Mouse (Mus musculus): Measurements from ENCODE around the gene Ism2. TPM values are rescaled to one million over a fixed set of nuclear protein-coding genes. Genes with fewer than 3 reads are reported as not detected.
"Not testable (repeated sequence)": the region's sequence is repeated elsewhere in the genome, so short reads cannot be mapped to it uniquely, and the experiment has no call there.

The Ism2 gene
- total RNA-seq, 2 experiments from 2014 or later: 0.32 to 0.33 TPM

DNA sequence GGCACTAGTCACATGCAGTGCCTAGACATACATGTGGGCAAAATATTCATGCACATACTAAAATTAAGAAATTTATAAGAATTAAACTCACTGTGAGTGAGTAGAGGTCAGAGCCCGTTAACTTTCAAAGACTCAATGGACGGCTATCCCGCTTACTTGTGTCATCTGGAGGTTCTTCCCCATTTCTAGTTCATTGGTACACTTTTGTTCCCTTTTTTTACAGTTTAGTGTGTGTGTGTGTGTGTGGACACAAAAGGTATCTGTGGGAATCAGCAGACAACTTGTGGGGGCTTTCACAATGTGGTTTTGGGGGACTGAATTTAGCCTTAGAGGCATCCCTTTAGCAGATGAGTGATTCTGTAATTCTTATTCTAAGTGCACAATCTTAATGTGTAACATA is 25.9 kb upstream of the Ism2 start:
- no peak for TF ChIP-seq CTCF (conservative IDR thresholded peaks at IDR 0.05)

DNA sequence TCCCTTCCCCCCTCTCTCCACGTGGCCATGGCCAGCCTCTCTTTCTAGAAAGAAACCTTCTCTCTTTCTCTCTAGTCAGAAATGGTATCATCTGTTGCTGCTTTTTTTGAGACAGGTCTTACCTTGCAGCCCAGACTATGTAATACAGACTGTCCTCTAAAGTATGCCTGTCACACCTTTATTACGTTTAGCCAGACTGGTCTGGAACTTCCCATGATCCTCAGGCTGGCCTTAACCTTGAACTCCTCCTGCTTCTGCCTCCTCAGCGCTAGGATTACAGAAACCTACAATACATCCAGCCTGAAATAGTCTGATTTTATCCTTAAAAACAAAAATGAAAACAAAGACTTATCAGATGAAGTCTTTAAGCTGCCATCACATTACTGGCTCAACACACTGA is 19.7 kb upstream of the Ism2 start:
- H3K27ac ChIP-seq: no peak overlapping the region
- no peak for TF ChIP-seq CTCF (conservative IDR thresholded peaks at IDR 0.05)
- no peak for DNase-seq (ENCODE audit: low spot score in 2 of 2)
- no peak overlapping the region for H3K4me3 ChIP-seq

More for the DNA sequence above, 25.9 kb upstream of the Ism2 start:
- Histone ChIP-seq H3K27ac (no peak overlapping the region), H3K4me3 (no peak overlapping the region)
- DNase-seq (ENCODE audit: low spot score in 2 of 2): no peak

DNA sequence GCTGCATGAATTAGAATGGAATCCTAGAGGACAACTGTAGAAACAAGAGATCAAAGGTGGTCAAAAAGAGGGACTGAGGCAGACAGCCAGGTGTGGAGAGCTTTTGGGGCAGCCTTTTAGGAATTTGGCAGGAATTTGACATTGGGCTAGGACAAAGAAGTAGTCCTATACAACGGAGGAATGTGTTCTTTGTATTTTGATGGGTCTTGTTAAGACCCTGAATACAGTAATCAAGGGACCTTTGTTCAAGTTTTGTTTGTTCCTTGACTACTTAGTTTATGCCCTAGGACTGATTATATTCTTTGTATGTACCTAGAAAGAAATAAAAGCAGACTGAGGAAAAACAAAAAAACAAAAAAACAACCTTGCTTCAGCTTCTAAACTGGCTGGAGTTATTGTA is 18.4 kb upstream of the Ism2 start:
- DNase-seq (ENCODE audit: low spot score in 2 of 2): no peak
- H3K4me3 ChIP-seq: no peak overlapping the region
- no peak overlapping the region for H3K27ac ChIP-seq
- TF ChIP-seq CTCF (conservative IDR thresholded peaks at IDR 0.05): no peak

DNA sequence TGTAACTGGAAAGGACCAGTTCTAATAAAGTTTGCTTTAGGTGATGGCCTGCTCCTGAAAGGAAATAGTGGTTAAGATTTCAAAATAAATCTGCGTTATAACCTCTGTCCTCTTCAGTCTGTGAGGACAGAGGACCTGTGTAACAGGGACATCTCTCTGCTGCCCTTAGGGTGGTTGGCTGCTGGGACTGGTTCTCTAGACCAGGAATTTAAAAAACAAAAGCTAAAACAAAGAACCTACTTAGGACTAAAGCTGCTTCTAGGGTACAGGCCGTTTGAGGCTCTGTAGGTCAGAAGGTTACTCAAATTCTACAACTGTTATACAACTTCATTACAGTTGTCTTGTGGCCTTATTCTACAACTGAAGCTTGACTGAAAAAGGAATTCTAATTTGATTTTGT is 13.6 kb upstream of the Ism2 start:
- no peak for TF ChIP-seq CTCF (conservative IDR thresholded peaks at IDR 0.05)
- no peak overlapping the region for H3K4me3 ChIP-seq
- H3K27ac ChIP-seq: no peak overlapping the region
- no peak for DNase-seq (ENCODE audit: low spot score in 2 of 2)

DNA sequence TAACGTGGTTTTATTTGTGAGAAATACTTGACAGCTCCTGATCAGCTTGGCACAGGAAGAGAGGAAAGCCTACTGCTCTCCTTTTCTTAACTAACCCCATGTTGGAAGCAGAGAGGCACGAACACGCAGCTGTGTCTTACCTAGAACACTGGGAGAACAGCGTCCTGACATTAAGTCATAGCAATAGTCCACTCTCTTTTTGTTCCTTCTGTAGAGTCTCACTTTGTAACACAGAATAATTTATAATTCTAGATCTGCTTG is 7.0 kb upstream of the Ism2 start:
- H3K27ac ChIP-seq; H3K4me3 ChIP-seq; DNase-seq (ENCODE audit: low spot score in 2 of 2): not testable (repeated sequence)

DNA sequence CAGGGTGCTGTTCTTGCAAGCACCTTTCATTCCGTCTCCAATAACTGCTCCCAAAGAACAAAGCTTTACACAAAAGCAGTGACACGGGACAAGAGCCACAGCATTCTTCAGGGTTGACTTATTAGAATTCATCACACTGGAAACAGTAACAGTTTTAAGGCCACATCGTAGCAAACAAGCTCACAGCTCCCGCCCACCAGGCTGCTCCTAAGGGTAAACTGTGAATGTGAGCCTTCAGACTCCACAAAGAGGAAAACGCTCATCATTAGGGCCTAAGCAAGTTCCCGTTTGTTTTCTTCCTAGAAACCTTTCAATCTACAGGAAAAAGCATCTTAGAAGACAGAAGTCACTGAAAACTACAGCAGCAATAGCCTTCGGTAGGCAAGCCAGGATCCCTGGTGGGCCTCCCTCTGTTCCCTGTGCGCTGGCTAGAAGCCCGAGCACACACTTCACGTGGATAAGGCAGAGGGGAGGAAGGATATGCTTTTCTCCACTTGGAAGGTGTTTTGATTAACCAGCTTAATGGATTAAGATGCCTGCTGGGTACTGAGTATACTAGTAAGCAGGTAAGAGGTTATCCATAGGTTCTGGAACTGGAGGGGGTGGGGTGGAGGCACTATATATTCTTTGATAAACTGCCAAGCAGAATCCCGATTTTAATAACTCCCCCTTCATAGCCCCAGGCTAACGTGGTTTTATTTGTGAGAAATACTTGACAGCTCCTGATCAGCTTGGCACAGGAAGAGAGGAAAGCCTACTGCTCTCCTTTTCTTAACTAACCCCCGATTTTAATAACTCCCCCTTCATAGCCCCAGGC is 6.5 kb upstream of the Ism2 start:
- no peak overlapping the region for H3K4me3 ChIP-seq
- no peak for DNase-seq (ENCODE audit: low spot score in 2 of 2)
- no peak overlapping the region for H3K27ac ChIP-seq
- TF ChIP-seq CTCF (conservative IDR thresholded peaks at IDR 0.05): no peak

DNA sequence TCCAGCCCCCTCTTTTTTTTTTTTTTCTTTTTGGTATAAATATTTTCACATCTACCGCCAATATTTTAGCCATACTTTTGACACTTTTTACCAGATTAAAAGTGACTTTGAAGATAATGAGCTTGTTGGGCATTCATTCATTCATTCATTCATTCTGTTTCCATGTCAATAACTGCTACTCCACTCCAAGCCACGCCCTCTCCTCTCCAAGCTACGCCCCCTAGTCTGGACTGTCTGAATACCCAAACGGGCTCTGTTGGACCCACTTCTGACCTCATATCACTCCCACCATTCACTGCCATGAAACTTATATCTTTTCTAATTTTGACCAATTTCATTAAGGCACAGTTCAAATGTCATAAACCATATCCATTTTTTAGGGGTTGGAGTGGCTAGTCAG is 1.7 kb upstream of the Ism2 start:
- no peak overlapping the region for H3K27ac ChIP-seq
- DNase-seq (ENCODE audit: low spot score in 2 of 2): no peak
- no peak for TF ChIP-seq CTCF (conservative IDR thresholded peaks at IDR 0.05)
- no peak overlapping the region for H3K4me3 ChIP-seq

DNA sequence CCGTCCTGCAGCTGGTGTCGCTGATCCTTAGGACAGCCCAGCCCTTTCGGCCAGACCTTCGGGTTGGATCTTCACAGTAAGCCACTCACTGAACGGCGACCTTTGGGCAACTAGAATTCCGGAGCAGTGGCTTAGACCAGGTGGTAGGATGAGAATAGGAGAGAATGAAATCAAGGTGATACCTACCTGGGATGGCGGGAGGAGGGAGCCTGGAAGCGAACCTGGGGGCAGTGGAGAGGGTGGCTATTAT is 861 bp upstream of the Ism2 start:
- Histone ChIP-seq H3K4me3 (peak overlapping the region; percentile 66), H3K27ac (no peak overlapping the region)
- TF ChIP-seq CTCF (conservative IDR thresholded peaks at IDR 0.05): no peak
- no peak for DNase-seq (ENCODE audit: low spot score in 2 of 2)

DNA sequence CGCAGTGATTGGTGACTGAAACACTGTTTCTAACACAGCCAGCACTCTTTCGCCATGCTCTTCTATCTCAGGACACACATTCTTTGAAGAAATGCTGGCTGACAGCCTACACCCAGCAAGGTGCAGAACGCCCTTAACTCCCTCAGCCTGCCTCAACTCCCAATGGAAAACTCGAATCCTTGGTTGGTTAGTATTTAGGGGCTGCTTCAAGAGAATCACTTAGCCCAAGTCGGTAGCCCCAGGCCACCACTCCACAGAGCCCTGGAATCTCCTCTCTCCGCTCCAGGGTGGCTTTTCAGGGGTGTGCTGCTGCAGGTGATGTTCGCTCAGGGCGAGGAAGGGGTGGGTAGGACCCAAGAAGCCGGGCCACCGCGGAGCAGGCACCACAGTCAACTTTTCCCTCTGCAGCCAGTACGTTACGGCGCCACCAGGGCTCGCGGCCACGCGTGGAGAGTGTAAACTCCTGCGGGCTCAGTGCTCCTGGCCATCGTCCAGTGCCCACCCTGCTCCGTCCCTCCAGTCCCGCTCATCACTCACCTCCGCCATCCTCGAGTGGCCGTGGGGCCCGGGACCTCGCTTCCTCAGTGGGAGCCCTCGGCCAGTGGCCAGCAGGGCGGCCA is 358 bp downstream of the Ism2 start:
- DNase-seq (ENCODE audit: low spot score in 2 of 2): no peak
- peak; percentile 46 for TF ChIP-seq CTCF (conservative IDR thresholded peaks at IDR 0.05)
- Histone ChIP-seq H3K4me3 (peak overlapping the region; percentile 66), H3K27ac (no peak overlapping the region)

DNA sequence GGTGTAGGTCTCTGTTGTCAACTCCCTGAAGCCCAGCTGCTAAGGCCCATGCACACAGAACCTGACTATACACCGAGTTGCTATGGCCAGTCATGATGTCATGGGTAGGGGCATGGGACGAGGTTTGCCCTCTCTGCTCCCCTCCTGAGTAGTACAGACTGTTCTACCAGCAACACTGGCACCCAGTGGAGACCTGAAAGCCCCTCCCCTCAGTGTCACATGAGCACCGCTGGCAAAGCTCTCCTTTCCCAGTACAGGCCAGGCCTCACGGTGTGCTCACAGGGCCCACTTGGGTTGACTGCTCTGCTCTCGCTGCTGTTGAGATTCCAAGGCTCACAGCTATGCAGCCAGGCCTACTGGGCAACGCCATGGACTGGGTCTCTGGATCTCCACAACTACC is 5.6 kb downstream of the Ism2 start:
- Histone ChIP-seq H3K27ac (no peak overlapping the region), H3K4me3 (no peak overlapping the region)
- TF ChIP-seq CTCF (conservative IDR thresholded peaks at IDR 0.05): no peak
- no peak for DNase-seq (ENCODE audit: low spot score in 2 of 2)

DNA sequence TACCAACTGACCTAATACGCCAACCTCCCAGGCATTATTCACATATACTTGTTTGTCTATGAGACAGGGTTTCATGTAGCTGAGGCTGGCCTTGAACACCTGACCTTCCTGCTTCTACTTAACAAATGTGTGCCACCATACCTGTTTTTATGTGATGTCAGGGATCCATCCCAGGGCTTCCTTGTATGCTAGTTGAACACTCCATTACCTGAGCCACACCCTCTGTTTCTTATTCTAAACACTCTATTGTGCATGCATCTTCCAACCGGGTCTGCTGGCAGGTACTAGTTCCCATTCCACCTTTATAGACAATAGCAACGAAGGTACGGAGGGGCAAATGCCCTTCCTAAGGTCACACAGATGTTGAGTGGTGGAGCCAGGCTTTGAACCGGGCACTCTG is 10.4 kb downstream of the Ism2 start:
- no peak for TF ChIP-seq CTCF (conservative IDR thresholded peaks at IDR 0.05)
- DNase-seq (ENCODE audit: low spot score in 2 of 2): no peak
- Histone ChIP-seq H3K27ac (no peak overlapping the region), H3K4me3 (no peak overlapping the region)

DNA sequence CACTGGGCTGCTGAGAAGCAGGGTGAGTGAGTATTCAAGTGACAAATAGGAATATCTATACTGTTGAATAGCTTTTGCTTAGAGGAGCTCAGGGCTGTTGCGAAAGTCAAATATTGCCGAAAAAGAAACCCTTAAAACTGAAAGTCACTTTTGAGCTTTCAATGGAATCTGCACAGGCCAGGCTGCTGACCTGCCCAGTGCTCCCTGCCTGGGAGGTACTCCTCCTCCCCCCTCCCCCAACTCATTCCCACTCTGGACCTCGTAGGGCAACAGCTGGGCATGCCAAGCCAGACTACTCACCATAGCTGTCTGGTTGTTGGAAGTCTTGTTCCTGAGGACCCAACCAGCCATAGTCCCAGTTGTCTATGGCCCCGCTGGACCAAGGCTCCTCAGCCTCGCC is 14.8 kb downstream of the Ism2 start:
- H3K27ac ChIP-seq: no peak overlapping the region
- DNase-seq (ENCODE audit: low spot score in 2 of 2): no peak
- no peak for TF ChIP-seq CTCF (conservative IDR thresholded peaks at IDR 0.05)
- H3K4me3 ChIP-seq: no peak overlapping the region

DNA sequence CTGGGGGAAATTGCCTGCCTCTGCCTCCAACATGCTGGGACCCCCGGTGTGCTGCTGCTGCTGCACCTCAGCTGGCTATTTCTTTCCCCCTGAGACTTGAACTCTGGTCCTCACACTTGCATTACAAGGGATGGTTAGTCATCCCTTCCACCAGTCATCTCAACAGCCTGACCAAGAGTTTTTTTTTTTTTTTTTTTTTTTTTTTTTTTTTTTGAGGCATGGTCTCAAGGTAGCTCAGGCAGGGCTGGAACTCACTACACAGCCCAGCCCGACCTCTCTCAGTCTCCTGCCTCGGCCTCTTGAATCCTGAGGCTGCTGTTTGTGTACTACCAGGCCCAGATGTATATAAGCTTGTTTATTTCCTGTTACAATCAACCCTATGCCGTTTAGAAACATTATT is 15.2 kb downstream of the Ism2 start:
- no peak for DNase-seq (ENCODE audit: low spot score in 2 of 2)
- TF ChIP-seq CTCF (conservative IDR thresholded peaks at IDR 0.05): no peak
- Histone ChIP-seq H3K4me3 (no peak overlapping the region), H3K27ac (no peak overlapping the region)

DNA sequence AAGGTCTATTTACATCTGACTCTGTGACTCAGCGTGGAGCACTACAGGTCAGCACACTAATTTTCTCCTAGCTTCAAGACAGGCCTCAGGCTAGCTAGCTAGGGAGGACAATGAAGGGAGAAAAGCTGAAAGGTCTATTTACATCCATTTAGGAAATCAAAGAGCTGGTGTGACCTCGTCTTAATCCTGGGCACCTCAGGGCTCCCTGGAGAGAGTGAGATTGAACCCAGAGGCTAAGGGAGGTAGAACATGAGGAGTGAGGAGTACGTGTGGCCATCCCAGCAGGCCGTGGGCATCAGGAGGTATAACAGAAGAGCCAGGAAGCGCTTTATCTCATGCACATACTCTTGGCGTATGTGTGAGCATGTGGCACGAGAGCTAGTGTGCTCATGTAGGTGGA is 15.8 kb downstream of the Ism2 start:
- TF ChIP-seq CTCF (conservative IDR thresholded peaks at IDR 0.05): no peak
- H3K27ac ChIP-seq: no peak overlapping the region
- DNase-seq (ENCODE audit: low spot score in 2 of 2): no peak
- H3K4me3 ChIP-seq: no peak overlapping the region

DNA sequence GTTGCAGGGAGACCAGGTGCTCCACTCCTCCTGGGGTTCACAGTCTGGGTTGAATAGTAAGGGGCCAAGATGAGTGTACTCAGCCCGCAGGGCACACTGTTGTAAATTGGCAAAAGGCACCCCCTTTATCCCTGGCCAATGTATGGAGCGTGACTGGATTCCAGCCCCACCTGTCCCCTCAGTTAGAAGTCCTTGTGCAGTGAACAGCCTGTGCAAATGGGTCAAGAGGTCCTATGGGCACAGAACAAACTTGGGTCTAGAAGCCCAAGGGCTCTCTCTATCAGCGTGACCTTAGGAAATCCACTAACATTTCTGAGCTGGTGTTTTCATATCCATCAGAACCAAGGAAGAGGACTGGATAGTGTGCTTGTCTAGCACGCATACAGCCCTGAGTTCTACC is 16.8 kb downstream of the Ism2 start:
- Histone ChIP-seq H3K4me3 (no peak overlapping the region), H3K27ac (no peak overlapping the region)
- DNase-seq (ENCODE audit: low spot score in 2 of 2): no peak
- TF ChIP-seq CTCF (conservative IDR thresholded peaks at IDR 0.05): no peak
